Mouse (Mus musculus) spleen, adult 2 months (tissue): ENCODE measurements around the gene Slc41a3.

ENCODE experiments used
- CTCF ChIP-seq: fragments of 200-500 bp; IDR thresholded peaks from 2 replicates; pipeline ENCODE4 v1.5.1; 2011; ENCODE audit warnings: mild to moderate bottlenecking, inconsistent platforms; ENCODE audit not compliant: insufficient read depth, insufficient read length, insufficient replicate concordance; ENCODE audit errors: extremely low read depth
- POLR2A ChIP-seq: fragments of 200-500 bp; IDR thresholded peaks from 2 replicates; pipeline ENCODE4 v1.6.1; 2011; ENCODE audit warnings: low read depth, low read length, inconsistent platforms

DNA sequence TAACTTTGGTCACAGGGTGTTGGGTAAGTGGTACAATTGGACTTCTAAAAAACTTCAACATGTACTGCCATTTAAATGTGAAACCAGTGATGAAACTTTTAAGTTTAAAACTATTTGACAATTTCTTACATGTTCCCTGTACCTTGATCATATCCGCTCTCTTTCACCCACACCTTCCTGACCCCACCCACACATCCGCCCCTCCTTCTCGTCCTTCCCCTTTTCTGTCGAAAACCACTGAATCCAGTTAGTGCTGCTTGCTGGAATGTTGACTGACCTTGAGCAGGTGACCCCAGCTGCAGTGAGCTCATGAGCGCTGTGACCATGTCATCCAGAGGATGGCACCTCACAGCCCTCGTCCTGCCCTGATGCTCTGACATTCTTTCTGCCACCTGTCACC lies 25.0 kb downstream of the Slc41a3 start:
- TF ChIP-seq CTCF (no peak), POLR2A (no peak)
